In the genomic region with DNA sequence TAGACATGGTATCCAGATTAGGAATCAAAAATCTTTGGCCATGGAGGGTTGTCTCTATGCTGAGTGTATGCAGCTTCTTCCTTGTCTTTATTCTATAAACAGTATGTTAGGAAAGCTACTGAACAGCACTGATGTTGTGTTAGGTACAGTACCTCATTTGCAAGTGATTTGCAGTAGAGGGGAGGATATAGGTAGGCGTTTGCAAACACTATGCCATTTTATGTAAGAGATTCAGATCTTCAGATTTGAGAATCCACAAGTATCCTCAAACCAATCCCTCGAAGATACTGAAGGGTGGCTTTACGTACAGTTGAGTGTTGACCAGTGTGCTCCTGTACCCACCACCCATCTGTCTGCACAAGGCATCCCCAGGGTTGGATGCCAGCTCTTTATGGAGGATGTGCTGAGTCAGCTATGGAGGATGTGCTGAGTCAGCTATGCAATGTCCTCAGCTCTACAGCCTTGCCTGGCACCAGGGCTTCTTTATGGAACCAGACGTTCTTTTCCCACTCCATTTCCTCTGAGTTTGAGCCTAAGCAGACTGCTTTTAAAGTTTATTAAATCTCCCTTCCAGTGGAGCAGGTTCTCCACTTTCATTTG, we compare ENCODE assay signal across 20 mouse cellular contexts.
"Had no signal": no experiment of that assay in that cellular context is flagged by ENCODE, and none has a peak within 500 bp of the region (broad histone marks: within the 10 kb centered on the region; RNA-seq: fewer than 3 reads in every experiment).

No protein-coding gene starts in this region.

- H3K4me1 ChIP-seq: intestine, embryonic 15.5 days; kidney, embryonic 15.5 days; limb, embryonic 12.5 days; limb, embryonic 15.5 days; midbrain, embryonic 12.5 days; midbrain, embryonic 15.5 days; neural tube, embryonic 15.5 days had no signal

- ATAC-seq: liver, postnatal 0 days; lung, postnatal 0 days had no signal

- H3K27me3 ChIP-seq: intestine, embryonic 15.5 days; kidney, embryonic 15.5 days; limb, embryonic 12.5 days; limb, embryonic 15.5 days; midbrain, embryonic 12.5 days; midbrain, embryonic 15.5 days; neural tube, embryonic 12.5 days; neural tube, embryonic 15.5 days had no signal

- H3K4me3 ChIP-seq: intestine, embryonic 15.5 days; kidney, embryonic 15.5 days; limb, embryonic 12.5 days; limb, embryonic 15.5 days; midbrain, embryonic 12.5 days; midbrain, embryonic 15.5 days; neural tube, embryonic 12.5 days; neural tube, embryonic 15.5 days had no signal

- H3K27ac ChIP-seq: intestine, embryonic 15.5 days; kidney, embryonic 15.5 days; limb, embryonic 12.5 days; limb, embryonic 15.5 days; liver, embryonic 14.5 days; macrophage; midbrain, embryonic 12.5 days; midbrain, embryonic 15.5 days; neural tube, embryonic 12.5 days; neural tube, embryonic 15.5 days had no signal

- H3K36me3 ChIP-seq: intestine, embryonic 15.5 days; kidney, embryonic 15.5 days; limb, embryonic 12.5 days; limb, embryonic 15.5 days; midbrain, embryonic 12.5 days; midbrain, embryonic 15.5 days; neural tube, embryonic 12.5 days; neural tube, embryonic 15.5 days had no signal

- DNase-seq: kidney, adult 11 months; kidney, adult 8-10 months; kidney, postnatal 10 days; kidney, postnatal 36 days; layer of hippocampus, postnatal 36 days; left cerebral cortex, postnatal 4 days; liver, postnatal 0 days; lung, embryonic 14.5 days; thymus, postnatal 4 days had no signal
